ENCODE assay signal across 8 mouse cellular contexts in the genomic region with DNA sequence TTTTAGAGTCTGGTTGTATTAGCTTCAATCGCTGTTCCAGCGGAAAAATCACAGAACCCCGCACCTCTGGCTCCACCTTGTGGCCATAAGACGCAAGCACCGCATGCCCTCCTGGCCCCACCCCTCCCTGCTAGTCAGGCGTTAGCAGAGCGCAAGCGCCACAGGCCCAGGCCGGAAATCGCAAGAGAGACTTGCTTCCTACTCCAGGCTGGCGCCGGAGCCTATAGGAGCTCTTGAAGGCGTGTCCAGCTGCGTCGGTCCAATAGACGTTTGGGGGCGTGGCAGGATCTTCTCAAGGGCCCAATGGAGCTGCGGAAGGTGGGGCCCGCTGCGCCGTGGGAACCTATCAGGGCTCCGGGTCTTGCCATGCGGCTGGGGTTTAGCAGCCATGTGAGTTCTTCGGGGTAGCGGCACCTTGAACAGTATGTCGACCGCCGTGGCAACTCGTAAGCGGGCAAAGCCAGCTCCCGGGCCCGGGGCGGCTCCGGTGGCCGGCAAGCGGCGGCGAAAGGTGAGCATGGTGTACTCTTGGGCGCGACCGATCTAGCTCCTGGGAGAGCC. TPM values are rescaled to one million over a fixed set of nuclear protein-coding genes. Genes with fewer than 3 reads are reported as not detected.
DNase-seq lines count a peak whose midpoint lies in the region; ATAC-seq and TF ChIP-seq lines count a peak whose summit lies in the region.

TSS of gene Parp3 (minus strand) at position 26 of the 561 bp plus-strand sequence.

- H3K9me3 ChIP-seq in E14TG2a.4 (ENCODE audit: low read length): no peaks in the 10 kb centered on the region
- H3K9me3 ChIP-seq in forebrain, embryonic 12.5 days: no peaks in the 10 kb centered on the region
- no peaks in the 10 kb centered on the region for H3K9me3 ChIP-seq in heart, postnatal 0 days (replicated peaks; ENCODE audit: control insufficient read depth, low read length)
- H3K9me3 ChIP-seq in liver, embryonic 16.5 days (replicated peaks; ENCODE audit: control insufficient read depth, low read length): no peaks in the 10 kb centered on the region
- H3K9me3 ChIP-seq in neural tube, embryonic 13.5 days: no peaks in the 10 kb centered on the region

- DNase-seq in c-Kit-positive CD71-positive TER-119-positive erythroid progenitor cells, embryonic 14.5 days (ENCODE audit: low spot score): peak; percentile 99
- DNase-seq in heart, postnatal 0 days (ENCODE audit: low spot score): peak; percentile 100
- peak; percentile 98 to 99 for DNase-seq in kidney, postnatal 4 days

- TF ChIP-seq CTCF in E14TG2a.4 (conservative IDR thresholded peaks at IDR 0.05; ENCODE audit: low read length): peak; percentile 94
- TF ChIP-seq CTCF in heart, postnatal 0 days (IDR thresholded peaks at IDR 0.05; ENCODE audit: low read depth): peak; percentile 98
- peak; percentile 97 for TF ChIP-seq CTCF in testis, adult 2 months (IDR thresholded peaks at IDR 0.05; ENCODE audit: control insufficient read depth, insufficient read depth, insufficient replicate concordance, low read depth, low read length)

- TF ChIP-seq POLR2A in testis, adult 2 months (IDR thresholded peaks at IDR 0.05; ENCODE audit: control insufficient read depth, low read depth, low read length): peak; percentile 55

- peak; percentile 79; the same call in 1 of the 2 replicates for TF ChIP-seq EP300 in heart, postnatal 0 days (IDR thresholded peaks at IDR 0.05; ENCODE audit: low read depth)

- no peak within 1 kb of the TSS for H3K27ac ChIP-seq in forebrain, embryonic 12.5 days
- H3K27ac ChIP-seq in heart, postnatal 0 days (ENCODE audit: low read depth): peak within 1 kb of the TSS; percentile 74
- H3K27ac ChIP-seq in liver, embryonic 16.5 days (ENCODE audit: low read length): peak within 1 kb of the TSS; percentile 7; the same call in 1 of the 2 replicates
- H3K27ac ChIP-seq in neural tube, embryonic 13.5 days (replicated peaks): peak within 1 kb of the TSS; percentile 18; the same call in 1 of the 2 replicates
- peak within 1 kb of the TSS; percentile 67 for H3K27ac ChIP-seq in testis, adult 2 months (ENCODE audit: control insufficient read depth, insufficient read depth, low read depth, low read length)

- under 1% methylated on average over 41 of the region's 41 CpGs for WGBS in forebrain, embryonic 12.5 days
- WGBS in heart, postnatal 0 days: under 1% methylated on average over 41 of the region's 41 CpGs
- WGBS in liver, embryonic 16.5 days (ENCODE audit: insufficient replicate concordance): under 1% methylated on average over 41 of the region's 41 CpGs
- 0% methylated on average over 41 of the region's 41 CpGs for WGBS in neural tube, embryonic 13.5 days

- H3K27me3 ChIP-seq in E14TG2a.4 (ENCODE audit: insufficient read depth, low read length): no peaks in the 10 kb centered on the region
- peaks cover 10% of the 10 kb centered on the region; the same call in 1 of the 2 replicates for H3K27me3 ChIP-seq in forebrain, embryonic 12.5 days
- no peaks in the 10 kb centered on the region for H3K27me3 ChIP-seq in heart, postnatal 0 days (ENCODE audit: control insufficient read depth, insufficient read depth, low read length)
- H3K27me3 ChIP-seq in liver, embryonic 16.5 days (ENCODE audit: control insufficient read depth, insufficient read depth, low read depth, low read length): no peaks in the 10 kb centered on the region
- no peaks in the 10 kb centered on the region for H3K27me3 ChIP-seq in neural tube, embryonic 13.5 days
- no peaks in the 10 kb centered on the region for H3K27me3 ChIP-seq in testis, adult 2 months (ENCODE audit: control insufficient read depth, insufficient read depth, low read length)

- H3K4me3 ChIP-seq in E14TG2a.4 (replicated peaks; ENCODE audit: low read length): peak within 1 kb of the TSS; percentile 89
- peak within 1 kb of the TSS; percentile 73 for H3K4me3 ChIP-seq in forebrain, embryonic 12.5 days (replicated peaks)
- H3K4me3 ChIP-seq in heart, postnatal 0 days (ENCODE audit: low read depth, low read length): peak within 1 kb of the TSS; percentile 53
- H3K4me3 ChIP-seq in liver, embryonic 16.5 days (ENCODE audit: low read depth, low read length): peak within 1 kb of the TSS; percentile 67
- peak within 1 kb of the TSS; percentile 67 for H3K4me3 ChIP-seq in neural tube, embryonic 13.5 days
- peak within 1 kb of the TSS; percentile 87 for H3K4me3 ChIP-seq in testis, adult 2 months (ENCODE audit: control insufficient read depth, low read depth, low read length)

- H3K4me1 ChIP-seq in E14TG2a.4 (replicated peaks; ENCODE audit: low read depth, low read length): peaks cover 85% of the 10 kb centered on the region
- H3K4me1 ChIP-seq in forebrain, embryonic 12.5 days: peaks cover 37% of the 10 kb centered on the region
- peaks cover 32% of the 10 kb centered on the region for H3K4me1 ChIP-seq in heart, postnatal 0 days (ENCODE audit: control insufficient read depth, insufficient read depth)
- peaks cover 30% of the 10 kb centered on the region for H3K4me1 ChIP-seq in liver, embryonic 16.5 days (ENCODE audit: control insufficient read depth, low read depth, low read length)
- peaks cover 41% of the 10 kb centered on the region for H3K4me1 ChIP-seq in neural tube, embryonic 13.5 days (replicated peaks)
- peaks cover 19% of the 10 kb centered on the region for H3K4me1 ChIP-seq in testis, adult 2 months (ENCODE audit: control insufficient read depth, insufficient read depth, low read length)

- ATAC-seq in forebrain, embryonic 12.5 days (ENCODE audit: low FRiP score): peak; percentile 98
- peak; percentile 97 for ATAC-seq in heart, postnatal 0 days (ENCODE audit: insufficient read depth, low read depth)
- ATAC-seq in liver, embryonic 16.5 days (ENCODE audit: low read depth): peak; percentile 98
- ATAC-seq in neural tube, embryonic 13.5 days (ENCODE audit: low read depth): peak; percentile 98

- peaks cover 34% of the 10 kb centered on the region for H3K36me3 ChIP-seq in E14TG2a.4 (ENCODE audit: insufficient read depth, low read length)
- peaks cover 21% of the 10 kb centered on the region for H3K36me3 ChIP-seq in forebrain, embryonic 12.5 days (replicated peaks)
- H3K36me3 ChIP-seq in heart, postnatal 0 days (replicated peaks; ENCODE audit: control insufficient read depth, insufficient read depth, low read length): peaks cover 14% of the 10 kb centered on the region
- no peaks in the 10 kb centered on the region; the same call in none of the 2 replicates for H3K36me3 ChIP-seq in liver, embryonic 16.5 days (ENCODE audit: control insufficient read depth, insufficient read depth)
- peaks cover 20% of the 10 kb centered on the region for H3K36me3 ChIP-seq in neural tube, embryonic 13.5 days
- H3K36me3 ChIP-seq in testis, adult 2 months (ENCODE audit: control insufficient read depth, insufficient read depth, low read length): no peaks in the 10 kb centered on the region

- H3K4me2 ChIP-seq in forebrain, embryonic 12.5 days: peak within 1 kb of the TSS; percentile 98
- H3K4me2 ChIP-seq in heart, postnatal 0 days (ENCODE audit: low read depth, low read length): peak within 1 kb of the TSS; percentile 80
- H3K4me2 ChIP-seq in liver, embryonic 16.5 days (ENCODE audit: low read depth, low read length): peak within 1 kb of the TSS; percentile 91
- H3K4me2 ChIP-seq in neural tube, embryonic 13.5 days: peak within 1 kb of the TSS; percentile 99

- H3K9ac ChIP-seq in forebrain, embryonic 12.5 days: peak within 1 kb of the TSS; percentile 66
- peak within 1 kb of the TSS; percentile 46 for H3K9ac ChIP-seq in heart, postnatal 0 days (replicated peaks; ENCODE audit: low read depth, low read length)
- peak within 1 kb of the TSS; percentile 46 for H3K9ac ChIP-seq in liver, embryonic 16.5 days (ENCODE audit: low read depth, low read length)
- peak within 1 kb of the TSS; percentile 79 for H3K9ac ChIP-seq in neural tube, embryonic 13.5 days

RNA-seq across cellular contexts. Expression of gene Parp3, which starts in this region (rescaled TPM):
- 0.83 and 1.3 TPM in 2 replicates for polyA plus RNA-seq in forebrain, embryonic 12.5 days (2016; fragmentation: Nextera tagmentation; extraction: Ambion mirVana)
- 7.2 and 16.7 TPM in 2 replicates for total RNA-seq in heart, postnatal 0 days (2014; rRNA removed; ENCODE audit: low replicate concordance)
- polyA plus RNA-seq in heart, postnatal 0 days (2015; fragmentation: Nextera tagmentation; extraction: Ambion mirVana): 2.8 and 2.9 TPM in 2 replicates
- 1.3 TPM in 2 replicates for polyA plus RNA-seq in liver, embryonic 16.5 days (2015; fragmentation: Nextera tagmentation; extraction: Ambion mirVana)
- 1.3 TPM in 2 replicates for polyA plus RNA-seq in neural tube, embryonic 13.5 days (2015; fragmentation: Nextera tagmentation; extraction: Ambion mirVana)
- polyA plus RNA-seq in testis, adult 2 months (2012; rRNA removed): 2.9 and 5.2 TPM in 2 replicates
